Mouse (Mus musculus): ENCODE results near the gene Cltb.

Gene Cltb

GRCm38 (mm10) chr13:54596107-54596690, 14.9 kb downstream of the Cltb start:
- in situ Hi-C loops (cut with MboI, MseI), result no loop called here

GRCm38 (mm10) chr13:54593617-54594016, 17.5 kb downstream of the Cltb start:
- in situ Hi-C loops (cut with MboI, MseI), result no loop called here

GRCm38 (mm10) chr13:54591776-54592356, 19.3 kb downstream of the Cltb start:
- in situ Hi-C loops (cut with MboI, MseI), result no loop called here

- in situ Hi-C loops (cut with MboI, MseI), result no loop called here
Measured at GRCm38 (mm10) chr13:54589996-54590951, 20.9 kb downstream of the Cltb start, which contains the start of the genes Nop16 and Higd2a. TSS of gene Nop16 (minus strand) at chr13:54590090. TSS of gene Higd2a (plus strand) at chr13:54590207.

- in situ Hi-C loops (cut with MboI, MseI), result no loop called here
Measured at GRCm38 (mm10) chr13:54589414-54589995, 21.6 kb downstream of the Cltb start.

- in situ Hi-C loops (cut with MboI, MseI), result no loop called here
Measured at GRCm38 (mm10) chr13:54585831-54586230, 25.3 kb downstream of the Cltb start.

- in situ Hi-C loops (cut with MboI, MseI), result no loop called here
Measured at GRCm38 (mm10) chr13:54582860-54583259, 28.3 kb downstream of the Cltb start.

GRCm38 (mm10) chr13:54582126-54582525, 29.0 kb downstream of the Cltb start:
- in situ Hi-C loops (cut with MboI, MseI), result no loop called here

- in situ Hi-C loops (cut with MboI, MseI), result no loop called here
Measured at GRCm38 (mm10) chr13:54581385-54581784, 29.8 kb downstream of the Cltb start.

- in situ Hi-C loops (cut with MboI, MseI), result no loop called here
Measured at GRCm38 (mm10) chr13:54577652-54578507, 33.3 kb downstream of the Cltb start.

GRCm38 (mm10) chr13:54575489-54575888, 35.7 kb downstream of the Cltb start:
- in situ Hi-C loops (cut with MboI, MseI), result no loop called here

- in situ Hi-C loops (cut with MboI, MseI), result no loop called here
Measured at GRCm38 (mm10) chr13:54574854-54575481, 36.2 kb downstream of the Cltb start, which contains the start of gene Arl10. TSS of gene Arl10 (plus strand) at chr13:54575015.

- in situ Hi-C loops (cut with MboI, MseI), result no loop called here
Measured at GRCm38 (mm10) chr13:54572621-54573020, 38.5 kb downstream of the Cltb start.

- in situ Hi-C loops (cut with MboI, MseI), result no loop called here
Measured at GRCm38 (mm10) chr13:54571637-54572036, 39.5 kb downstream of the Cltb start.

GRCm38 (mm10) chr13:54570736-54571135, 40.4 kb downstream of the Cltb start:
- in situ Hi-C loops (cut with MboI, MseI), result no loop called here

GRCm38 (mm10) chr13:54569282-54569681, 41.9 kb downstream of the Cltb start:
- in situ Hi-C loops (cut with MboI, MseI), result no loop called here

- in situ Hi-C loops (cut with MboI, MseI), result no loop called here
Measured at GRCm38 (mm10) chr13:54568380-54568779, 42.8 kb downstream of the Cltb start.

GRCm38 (mm10) chr13:54565594-54566345, 45.4 kb downstream of the Cltb start:
- in situ Hi-C loops (cut with MboI, MseI), result no loop called here

- in situ Hi-C loops (cut with MboI, MseI), result no loop called here
Measured at GRCm38 (mm10) chr13:54565201-54565581, 46.0 kb downstream of the Cltb start, which contains the start of gene 4833439L19Rik. TSS of gene 4833439L19Rik (minus strand) at chr13:54565435.

Measured in T-helper 1 cell (primary cell).